Mouse (Mus musculus) layer of hippocampus, postnatal 14 days (tissue): ENCODE results near the gene Gm10260. TPM values are rescaled to one million over a fixed set of nuclear protein-coding genes. Genes with fewer than 3 reads are reported as not detected.

Experiments
- DNase-seq, 2 experiments: peaks; one replicate each; pipeline ENCODE4 v3.0.0; 2021 to 2022; ENCODE audit warnings: low spot score in 2 of 2, mixed read lengths in 1 of 2
- total RNA-seq, 2 experiments: library from RNA; stranded (reverse); gene quantifications; 2 replicates each; pipeline ENCODE4 v1.2.3; 2021

Gm10260 gene
- total RNA-seq, 2 experiments from 2014 or later: 101 TPM

GRCm38 (mm10) chr13:97769205-97769604 is 8.8 kb upstream of the Gm10260 start:
- no peak for DNase-seq

GRCm38 (mm10) chr13:97768803-97769202 is 8.4 kb upstream of the Gm10260 start:
- no peak for DNase-seq

GRCm38 (mm10) chr13:97768046-97768682 is 7.7 kb upstream of the Gm10260 start:
- DNase-seq: peak in 1 of 2 experiments; percentile 39

- no peak for DNase-seq
Observed at GRCm38 (mm10) chr13:97766600-97766999, 6.2 kb upstream of the Gm10260 start.

- DNase-seq: no peak
Observed at GRCm38 (mm10) chr13:97765913-97766312, 5.5 kb upstream of the Gm10260 start.

GRCm38 (mm10) chr13:97764067-97764466 is 3.6 kb upstream of the Gm10260 start:
- no peak for DNase-seq

- no peak for DNase-seq
Observed at GRCm38 (mm10) chr13:97763436-97763835, 3.0 kb upstream of the Gm10260 start.

- no peak for DNase-seq
Observed at GRCm38 (mm10) chr13:97762121-97762520, 1.7 kb upstream of the Gm10260 start.

GRCm38 (mm10) chr13:97757033-97757432 is 3.4 kb downstream of the Gm10260 start:
- DNase-seq: peak in 1 of 2 experiments; percentile 59

GRCm38 (mm10) chr13:97756091-97756490 is 4.3 kb downstream of the Gm10260 start:
- DNase-seq: no peak

- DNase-seq: peak in 1 of 2 experiments; percentile 81
Observed at GRCm38 (mm10) chr13:97750851-97751381, 9.5 kb downstream of the Gm10260 start.

- peak; percentile 46 to 55 for DNase-seq
Observed at GRCm38 (mm10) chr13:97747037-97747860, 13.2 kb downstream of the Gm10260 start.

GRCm38 (mm10) chr13:97744669-97745068 is 15.8 kb downstream of the Gm10260 start:
- DNase-seq: no peak

GRCm38 (mm10) chr13:97744036-97744435 is 16.4 kb downstream of the Gm10260 start:
- no peak for DNase-seq

GRCm38 (mm10) chr13:97743229-97743988 is 17.0 kb downstream of the Gm10260 start:
- no peak for DNase-seq

- no peak for DNase-seq
Observed at GRCm38 (mm10) chr13:97735931-97736330, 24.5 kb downstream of the Gm10260 start.

- no peak for DNase-seq
Observed at GRCm38 (mm10) chr13:97734760-97735159, 25.7 kb downstream of the Gm10260 start.

GRCm38 (mm10) chr13:97725160-97725825 is 35.1 kb downstream of the Gm10260 start:
- no peak for DNase-seq

GRCm38 (mm10) chr13:97724551-97724950 is 35.9 kb downstream of the Gm10260 start:
- no peak for DNase-seq

- DNase-seq: no peak
Observed at GRCm38 (mm10) chr13:97712506-97713275, 47.7 kb downstream of the Gm10260 start.
